Mouse (Mus musculus) cortical plate, adult 2 months (tissue): ENCODE measurements around the gene Filip1l. TPM values are rescaled to one million over a fixed set of nuclear protein-coding genes. Genes with fewer than 3 reads are reported as not detected.

Experiments used
- H3K27ac ChIP-seq: fragments of 200-500 bp; 2 replicates; pipeline ENCODE4 v1.5.1; 2012; ENCODE audit warnings: low read length, control low read depth, inconsistent platforms; ENCODE audit not compliant: insufficient read depth
- H3K4me1 ChIP-seq: fragments of 200-500 bp; 2 replicates; pipeline ENCODE4 v1.6.1; 2011; ENCODE audit warnings: low read length; ENCODE audit not compliant: control insufficient read depth, insufficient read depth
- H3K4me3 ChIP-seq: fragments of 200-500 bp; 2 replicates; pipeline ENCODE4 v1.5.1; 2011; ENCODE audit warnings: mild to moderate bottlenecking, low read length, control low read depth; ENCODE audit not compliant: insufficient read depth
- CTCF ChIP-seq: fragments of 200-500 bp; IDR thresholded peaks from 2 replicates; pipeline ENCODE4 v1.5.1; 2011; ENCODE audit warnings: mild to moderate bottlenecking, control low read depth, low read length; ENCODE audit not compliant: insufficient read depth; ENCODE audit errors: extremely low read depth
- POLR2A ChIP-seq: fragments of 200-500 bp; IDR thresholded peaks from 2 replicates; pipeline ENCODE4 v1.6.1; 2011; ENCODE audit warnings: mild to moderate bottlenecking, low read length, control low read depth; ENCODE audit not compliant: insufficient read depth; ENCODE audit errors: extremely low read depth
- polyA plus RNA-seq: library from polyadenylated mRNA; depleted of rRNA; stranded (reverse); fragments of >200 nt; gene quantifications from 2 replicates; pipeline ENCODE4 v1.2.3, GENCODE M21; 2012; rRNA removed

Gene Filip1l
- 2.3 and 3.0 TPM in 2 replicates for polyA plus RNA-seq

DNA sequence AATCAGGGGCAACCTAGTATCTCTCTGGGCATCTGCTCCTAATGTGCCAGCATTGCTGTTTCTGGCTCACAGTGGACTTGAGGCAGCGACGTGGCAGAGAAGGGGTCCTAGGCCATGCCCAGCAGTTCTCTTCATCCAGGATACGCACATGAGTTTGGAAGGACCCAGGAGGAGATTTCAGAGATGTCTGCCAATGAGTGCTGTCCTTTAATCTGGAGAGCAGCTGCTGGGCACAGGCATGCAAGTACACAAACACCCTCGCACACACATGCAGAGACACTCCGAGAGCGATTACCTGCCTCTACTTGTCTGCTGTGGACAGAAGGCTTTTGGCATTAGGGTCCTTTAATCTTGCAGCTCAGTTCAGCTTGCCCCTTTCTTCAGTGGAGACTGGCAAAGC, at the start of gene Filip1l:
Filip1l (plus strand) TSS at position 343 of the 400 bp plus-strand sequence.
- H3K4me3 ChIP-seq = no peak within 1 kb of the TSS
- no peak for TF ChIP-seq CTCF
- no peak for TF ChIP-seq POLR2A
- H3K4me1 ChIP-seq = no peaks in the 10 kb centered on the region
- H3K27ac ChIP-seq = no peak within 1 kb of the TSS; the same call in 1 of the 2 replicates

DNA sequence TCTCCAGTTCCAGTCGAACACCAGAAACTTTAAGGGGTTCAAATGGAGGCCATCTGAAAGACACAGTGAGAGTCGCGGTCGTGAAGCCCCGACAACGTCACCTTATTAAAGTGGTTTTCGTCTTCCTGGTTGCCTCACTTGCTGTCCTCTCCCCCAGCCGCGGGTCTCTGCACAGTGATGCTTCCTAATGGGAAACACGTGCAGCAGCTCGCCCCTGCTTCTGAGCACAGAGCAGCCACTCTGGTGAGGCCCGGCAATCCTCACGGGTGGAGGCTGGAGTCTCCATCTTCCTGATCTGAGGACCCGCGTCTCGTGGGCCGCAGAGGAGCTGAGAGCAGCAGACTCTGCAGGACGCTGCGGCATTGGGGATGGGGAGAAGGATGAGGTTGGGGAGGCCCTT, 49.2 kb upstream of the Filip1l start:
- Histone ChIP-seq H3K4me1 (no peaks in the 10 kb centered on the region; the same call in 1 of the 2 replicates), H3K27ac (no peak overlapping the region), H3K4me3 (no peak overlapping the region)
- TF ChIP-seq POLR2A (no peak), CTCF (no peak)

DNA sequence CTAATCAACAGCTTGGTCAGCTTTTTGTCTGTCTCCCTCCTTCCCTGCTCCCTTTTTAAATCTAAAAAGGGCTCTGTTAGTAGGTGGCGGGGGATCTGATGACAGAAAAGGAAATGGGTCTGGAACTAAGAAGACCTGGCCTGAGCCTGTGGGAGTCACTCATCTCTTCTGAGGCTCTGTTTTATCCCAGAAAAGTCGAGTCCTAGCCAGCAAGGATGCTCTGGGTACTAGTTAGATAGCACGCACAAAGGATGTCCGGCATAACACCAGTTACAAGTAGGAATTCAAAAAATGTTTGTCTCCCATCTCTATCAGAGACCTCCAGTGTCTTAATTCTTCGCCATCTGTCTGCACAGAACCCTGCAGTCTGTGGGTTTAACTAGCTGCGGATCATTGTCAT, 47.4 kb upstream of the Filip1l start:
- TF ChIP-seq CTCF = no peak
- no peak for TF ChIP-seq POLR2A
- Histone ChIP-seq H3K4me3 (no peak overlapping the region), H3K27ac (no peak overlapping the region), H3K4me1 (no peaks in the 10 kb centered on the region; the same call in 1 of the 2 replicates)

DNA sequence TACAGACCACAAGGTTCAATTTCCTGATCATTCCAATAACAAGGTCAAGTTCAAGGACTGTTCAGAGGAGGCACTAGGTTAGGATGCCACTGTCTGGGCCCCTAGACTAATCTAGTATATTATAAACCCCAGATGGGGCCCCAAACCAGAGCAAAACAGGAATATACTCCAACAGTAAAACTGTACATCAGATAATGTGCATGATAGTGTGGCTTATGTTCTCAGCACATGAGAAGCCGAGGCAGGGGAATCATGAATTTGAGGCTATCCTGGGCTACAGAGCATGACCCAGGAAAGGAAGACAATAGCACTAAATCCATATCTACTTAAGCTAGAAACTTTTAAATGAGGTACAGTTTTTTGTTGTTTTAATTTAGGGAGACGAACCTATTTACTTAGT, 40.8 kb upstream of the Filip1l start:
- Histone ChIP-seq H3K4me3 (no peak overlapping the region), H3K4me1 (no peaks in the 10 kb centered on the region), H3K27ac (no peak overlapping the region)
- TF ChIP-seq POLR2A (no peak), CTCF (no peak)

DNA sequence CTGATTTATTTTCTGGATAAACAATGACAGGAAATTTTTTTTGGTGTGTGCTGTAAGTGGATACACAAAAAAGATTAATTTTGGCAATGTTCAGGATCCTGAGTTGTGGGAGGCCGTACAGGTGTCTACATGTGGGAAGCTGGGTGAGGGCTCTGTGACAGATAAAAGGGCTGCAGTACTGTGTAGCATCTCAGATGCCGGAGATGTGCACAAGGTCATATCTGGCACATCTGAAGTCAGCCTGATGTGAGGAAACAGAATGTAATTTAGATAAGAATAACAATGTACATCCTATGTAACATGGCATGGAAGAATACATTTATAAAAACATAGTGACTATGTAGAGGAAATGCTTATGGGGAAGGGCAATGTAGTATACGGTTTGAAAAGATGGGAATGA, 39.4 kb upstream of the Filip1l start:
- TF ChIP-seq CTCF = no peak
- no peak for TF ChIP-seq POLR2A

DNA sequence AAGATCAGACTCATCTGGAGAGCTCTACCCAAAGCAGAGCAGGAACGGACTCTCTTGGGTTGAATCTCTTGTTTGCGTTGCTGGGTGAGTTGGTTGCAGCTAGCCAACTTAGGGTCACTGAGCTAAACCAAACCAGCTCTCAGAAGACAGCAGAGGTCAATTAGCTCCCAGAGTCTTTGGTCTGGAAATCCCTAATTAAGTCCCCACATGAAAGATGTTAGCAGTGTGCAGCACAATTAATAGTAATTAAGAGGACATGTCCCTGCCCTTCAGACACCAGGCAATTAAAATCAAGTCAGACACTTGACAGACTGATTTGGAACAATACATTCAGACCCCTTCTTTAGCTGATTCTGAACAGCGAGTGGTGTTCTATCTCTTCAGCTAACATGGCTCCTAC, 38.7 kb upstream of the Filip1l start:
- no peaks in the 10 kb centered on the region for H3K4me1 ChIP-seq
- no peak overlapping the region for H3K27ac ChIP-seq
- H3K4me3 ChIP-seq = no peak overlapping the region
- no peak for TF ChIP-seq POLR2A
- no peak for TF ChIP-seq CTCF

More for the DNA sequence above, 39.4 kb upstream of the Filip1l start:
- H3K4me3 ChIP-seq = no peak overlapping the region
- H3K27ac ChIP-seq = no peak overlapping the region
- no peaks in the 10 kb centered on the region for H3K4me1 ChIP-seq

DNA sequence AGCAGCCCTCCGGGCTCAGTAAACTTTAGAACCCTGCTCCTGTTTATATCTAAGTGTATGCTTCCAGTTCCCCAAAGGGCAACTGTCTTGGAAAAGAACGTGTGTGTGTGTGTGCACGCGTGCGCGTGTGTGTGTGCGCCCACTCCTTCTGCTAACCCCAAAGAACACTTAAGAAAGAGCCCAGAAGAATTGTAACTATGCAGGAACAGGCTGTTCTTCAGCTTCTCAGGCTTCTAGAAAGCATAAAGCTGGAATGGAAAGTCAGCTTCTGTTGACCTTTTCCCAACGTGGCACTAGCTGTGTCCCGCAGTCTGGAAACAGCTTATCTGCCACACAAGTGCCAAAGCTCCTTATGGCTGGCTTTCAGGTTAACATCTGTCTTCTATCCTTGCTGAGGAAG, 37.9 kb upstream of the Filip1l start:
- H3K4me3 ChIP-seq = no peak overlapping the region
- H3K4me1 ChIP-seq = no peaks in the 10 kb centered on the region
- TF ChIP-seq POLR2A = no peak
- TF ChIP-seq CTCF = no peak
- H3K27ac ChIP-seq = no peak overlapping the region

DNA sequence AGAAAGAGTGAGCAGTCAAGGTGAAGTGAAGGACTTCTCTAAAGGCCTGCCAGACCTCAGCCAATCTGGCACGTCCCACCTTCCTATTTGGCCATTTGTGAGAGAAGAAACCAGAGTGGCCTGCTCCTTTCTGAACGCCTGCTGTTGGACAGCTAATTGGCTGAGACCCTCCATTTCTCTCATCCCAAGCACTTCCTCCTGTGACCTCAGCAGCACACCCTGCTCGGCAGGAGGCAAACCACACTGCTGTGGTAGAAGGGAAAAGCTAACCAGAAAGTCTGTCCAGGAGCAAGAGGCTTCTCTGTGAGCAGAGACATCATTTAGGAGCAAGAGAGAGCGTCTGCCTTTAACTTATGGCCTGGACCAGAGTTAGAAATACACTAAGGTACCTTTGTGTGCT, 35.8 kb upstream of the Filip1l start:
- TF ChIP-seq POLR2A = no peak
- no peak for TF ChIP-seq CTCF
- no peaks in the 10 kb centered on the region for H3K4me1 ChIP-seq
- H3K27ac ChIP-seq = no peak overlapping the region
- H3K4me3 ChIP-seq = no peak overlapping the region

DNA sequence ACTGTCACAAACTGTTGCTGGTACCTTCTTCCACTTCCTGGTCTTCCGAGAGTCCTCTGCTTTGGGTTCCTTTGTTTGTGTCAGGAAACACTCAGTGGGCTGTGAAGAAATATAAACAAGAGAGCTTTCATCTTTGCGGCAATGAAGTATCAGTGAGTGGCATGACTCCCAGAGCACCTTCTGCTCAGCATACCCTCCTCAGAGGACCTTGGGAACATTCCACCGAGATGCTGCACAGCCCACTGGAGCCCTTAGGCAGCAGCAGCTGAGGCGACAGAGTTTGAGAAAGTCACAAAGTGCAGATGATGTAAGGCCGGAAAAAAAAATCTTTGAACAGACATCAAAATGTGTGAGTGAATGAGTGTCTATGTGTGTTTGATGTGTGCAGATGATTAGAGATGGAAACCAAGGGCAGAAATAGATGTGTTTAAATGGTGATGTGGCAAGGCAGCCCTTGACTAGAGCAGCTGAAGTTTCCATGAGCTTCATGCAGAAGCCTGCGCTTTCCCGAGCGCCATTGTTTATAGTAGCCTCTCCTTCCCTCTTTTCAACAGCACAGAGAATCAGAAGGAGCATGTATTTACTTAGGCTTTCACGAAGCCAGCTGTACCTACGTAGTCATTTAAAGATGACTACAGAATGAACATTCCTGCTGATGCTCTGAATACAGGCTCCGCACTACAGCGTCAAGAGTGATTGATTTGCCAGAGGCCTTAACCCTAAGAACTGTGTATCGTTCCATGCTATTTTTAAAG, 34.8 kb upstream of the Filip1l start:
- Histone ChIP-seq H3K27ac (no peak overlapping the region), H3K4me1 (no peaks in the 10 kb centered on the region)
- TF ChIP-seq CTCF (no peak), POLR2A (no peak)

DNA sequence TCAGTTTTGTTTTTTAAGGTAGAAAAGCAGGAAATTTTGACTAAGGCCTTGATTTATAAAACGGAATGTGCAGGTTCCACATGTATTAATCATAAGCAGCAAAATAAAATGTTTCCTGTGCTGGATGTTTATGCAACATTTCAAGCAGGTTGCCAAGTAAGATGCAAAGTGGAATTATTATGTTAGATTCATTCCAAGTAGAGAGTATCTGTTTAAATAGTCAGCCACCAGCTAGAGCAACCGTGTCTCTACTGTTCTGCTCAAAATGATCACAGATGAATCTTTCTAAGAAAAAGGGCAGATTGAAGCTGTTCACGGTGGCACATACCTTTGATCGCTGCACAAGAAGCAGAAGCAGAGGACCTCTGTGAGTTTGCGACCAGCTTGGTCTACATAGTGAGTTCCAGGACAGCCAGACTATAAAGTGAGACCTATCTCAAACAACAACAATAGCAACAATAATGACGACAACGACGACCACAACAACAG, 34.2 kb upstream of the Filip1l start:
- Histone ChIP-seq H3K27ac (no peak overlapping the region), H3K4me3 (no peak overlapping the region), H3K4me1 (no peaks in the 10 kb centered on the region)
- TF ChIP-seq CTCF (no peak), POLR2A (no peak)

More for the DNA sequence above, 34.8 kb upstream of the Filip1l start:
- no peak overlapping the region for H3K4me3 ChIP-seq
